Mouse (Mus musculus) liver, postnatal 0 days (tissue): ENCODE measurements around the gene Anp32e. TPM values are rescaled to one million over a fixed set of nuclear protein-coding genes. Genes with fewer than 3 reads are reported as not detected.

Source experiments
- ATAC-seq: fragments of 200-750 bp; cut with Nextera tagmentation; 2 replicates; pipeline ENCODE4 v1.8.0; 2017; ENCODE audit warnings: mild to moderate bottlenecking, moderate library complexity
- DNase-seq: peaks from one replicate; pipeline ENCODE4 v3.0.0-alpha.2; 2016
- H3K27ac ChIP-seq: fragments of 300-500 bp; sonication (generic); 2 replicates; pipeline ENCODE4 v1.5.1; 2014; ENCODE audit warnings: antibody characterized with exemption, moderate library complexity, mild to moderate bottlenecking, low read depth
- H3K27me3 ChIP-seq: fragments of 300-500 bp; sonication (generic); 2 replicates; pipeline ENCODE4 v1.6.1; 2014; ENCODE audit warnings: low read length, control low read depth, mixed read lengths; ENCODE audit not compliant: insufficient read depth
- H3K36me3 ChIP-seq: fragments of 300-500 bp; sonication (generic); replicated peaks from 2 replicates; pipeline ENCODE4 v1.6.1; 2014; ENCODE audit warnings: mild to moderate bottlenecking, control low read depth, low read length, moderate library complexity, mixed read lengths; ENCODE audit not compliant: insufficient read depth
- H3K4me1 ChIP-seq: fragments of 300-500 bp; sonication (generic); 2 replicates; pipeline ENCODE4 v1.6.1; 2014; ENCODE audit warnings: antibody characterized with exemption, mild to moderate bottlenecking, control low read depth; ENCODE audit not compliant: insufficient read depth
- H3K4me2 ChIP-seq: fragments of 300-500 bp; sonication (generic); 2 replicates; pipeline ENCODE4 v1.6.1; 2014; ENCODE audit warnings: low read depth, mild to moderate bottlenecking, low read length, moderate library complexity, mixed read lengths
- H3K4me3 ChIP-seq: fragments of 300-500 bp; sonication (generic); 2 replicates; pipeline ENCODE4 v1.5.1; 2014; ENCODE audit warnings: low read depth, low read length
- H3K9ac ChIP-seq: fragments of 300-500 bp; sonication (generic); replicated peaks from 2 replicates; pipeline ENCODE4 v1.6.1; 2014; ENCODE audit warnings: mild to moderate bottlenecking, moderate library complexity
- H3K9me3 ChIP-seq: fragments of 300-500 bp; sonication (generic); 2 replicates; pipeline ENCODE4 v1.6.1; 2016; ENCODE audit warnings: mild to moderate bottlenecking, control low read depth, low read length, mixed read lengths
- CTCF ChIP-seq: sonication (generic); IDR thresholded peaks from 2 replicates; pipeline ENCODE4 v1.5.1; 2016; ENCODE audit warnings: antibody characterized with exemption, low read depth
- EP300 ChIP-seq: IDR thresholded peaks from 2 replicates; pipeline ENCODE4 v1.6.1; 2016; ENCODE audit warnings: antibody characterized with exemption, low read depth, mild to moderate bottlenecking
- WGBS: fragments of 180-500 bp; shearing (Covaris S2); extraction: QIAGEN DNeasy Blood & Tissue Kit; methylation state at CpG from one replicate; pipeline ENCODE4 v1.1.7; 2014; ENCODE audit not compliant: insufficient replicate concordance; 5-methylcytosine and 5-hydroxymethylcytosine counted together
- polyA plus RNA-seq: library from polyadenylated mRNA; unstranded; fragments of >200 nt; fragmentation: Nextera tagmentation; extraction: Ambion mirVana; gene quantifications from 2 replicates; pipeline ENCODE4 v1.2.1, GENCODE M21; 2015

Gene Anp32e
- polyA plus RNA-seq, 1 experiment from 2014 or later: 98.4 TPM

DNA sequence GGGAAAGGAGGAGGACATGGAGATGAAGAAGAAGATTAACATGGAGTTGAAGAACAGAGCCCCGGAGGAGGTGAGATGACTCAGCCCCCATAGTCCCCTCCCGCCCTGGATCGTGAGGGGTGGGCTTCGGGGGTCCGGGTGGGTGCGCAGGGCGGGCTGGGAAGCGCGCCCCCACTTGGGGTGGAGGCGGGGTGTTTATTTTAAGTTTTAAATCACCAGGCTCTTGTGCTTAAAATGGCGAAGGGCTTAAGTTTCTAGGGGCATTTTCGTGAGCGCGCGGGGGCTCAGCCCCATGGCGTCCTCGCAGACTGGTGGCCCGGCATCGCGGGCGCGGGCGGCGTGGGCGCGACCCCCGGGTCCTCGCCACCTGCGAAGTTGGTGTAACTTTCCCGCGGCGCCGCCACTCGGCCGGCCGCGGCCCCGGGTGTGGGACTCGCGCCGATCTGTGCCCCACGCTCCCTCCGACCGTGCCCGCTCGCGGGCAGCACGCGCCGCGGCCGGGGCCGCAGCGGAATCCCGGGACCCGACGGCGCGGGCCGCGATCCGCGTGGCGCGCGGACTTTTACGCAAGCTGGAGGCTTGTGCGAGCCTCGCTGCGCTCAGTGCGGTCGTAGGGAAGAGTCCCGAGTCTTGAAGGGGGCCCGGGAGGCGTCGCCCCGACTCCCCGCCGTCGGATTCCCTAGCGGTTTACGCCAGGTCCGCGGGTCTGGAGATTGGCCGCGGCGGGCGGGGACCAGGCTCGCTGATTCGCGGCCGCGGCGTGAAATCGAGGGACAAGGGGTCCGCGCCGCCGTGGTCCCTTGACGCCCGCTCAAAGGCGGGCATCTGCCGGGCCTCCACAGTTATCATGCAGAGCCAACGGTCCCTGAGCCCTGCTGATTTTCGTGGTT is 780 bp downstream of the Anp32e start:
- Histone ChIP-seq H3K36me3 (peaks cover 17% of the 10 kb centered on the region), H3K4me3 (peak overlapping the region; percentile 88), H3K27me3 (no peaks in the 10 kb centered on the region), H3K9ac (peak overlapping the region; percentile 97), H3K27ac (peak overlapping the region; percentile 85), H3K4me1 (peaks cover 17% of the 10 kb centered on the region), H3K9me3 (no peaks in the 10 kb centered on the region), H3K4me2 (peak overlapping the region; percentile 89)
- under 1% methylated on average over 92 of the region's 105 CpGs for WGBS
- ATAC-seq (peak; percentile 14), DNase-seq (peak; percentile 78)
- TF ChIP-seq CTCF: no peak
- no peak for TF ChIP-seq EP300

- peak overlapping the region; percentile 85 for H3K27ac ChIP-seq
- no peaks in the 10 kb centered on the region for H3K9me3 ChIP-seq
- ATAC-seq (no peak), DNase-seq (no peak)
- H3K4me1 ChIP-seq: peaks cover 17% of the 10 kb centered on the region
- peaks cover 23% of the 10 kb centered on the region for H3K36me3 ChIP-seq
- peak overlapping the region; percentile 88 for H3K4me3 ChIP-seq
- TF ChIP-seq CTCF (no peak), EP300 (no peak)
- peak overlapping the region; percentile 97 for H3K9ac ChIP-seq
- no peaks in the 10 kb centered on the region for H3K27me3 ChIP-seq
- WGBS: 3% methylated on average over 5 of the region's 5 CpGs
- H3K4me2 ChIP-seq: peak overlapping the region; percentile 89
These were observed 1.4 kb downstream of the Anp32e start for GRCm38 (mm10) chr3:95930471-95930789.

DNA sequence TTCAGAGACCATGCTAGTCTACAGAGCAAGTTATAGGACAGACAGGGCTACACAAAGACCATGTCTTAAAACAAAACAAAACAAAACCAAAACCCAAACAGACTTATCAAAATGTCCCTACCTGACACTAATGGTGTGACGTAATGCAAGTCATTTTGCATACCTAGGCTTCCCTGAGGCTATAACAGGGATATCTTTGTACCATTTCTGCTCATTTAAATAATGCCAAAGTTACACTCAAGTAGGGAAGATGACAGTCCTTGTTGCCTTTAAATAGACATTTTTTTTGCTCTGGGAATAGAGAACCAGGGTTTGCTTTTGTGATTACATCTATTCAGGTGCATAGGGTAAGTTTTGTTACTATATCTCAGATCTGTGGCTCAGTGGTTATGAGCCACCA is 2.4 kb downstream of the Anp32e start:
- H3K4me2 ChIP-seq: peak overlapping the region; percentile 89
- no peaks in the 10 kb centered on the region for H3K9me3 ChIP-seq
- H3K36me3 ChIP-seq: peaks cover 26% of the 10 kb centered on the region
- ATAC-seq: no peak
- no peak for TF ChIP-seq EP300
- TF ChIP-seq CTCF: no peak
- no peak for DNase-seq
- H3K27ac ChIP-seq: no peak overlapping the region
- 84% methylated on average over 1 of the region's 1 CpGs for WGBS
- no peak overlapping the region for H3K9ac ChIP-seq
- no peaks in the 10 kb centered on the region for H3K27me3 ChIP-seq
- H3K4me3 ChIP-seq: no peak overlapping the region; the same call in 1 of the 2 replicates
- peaks cover 17% of the 10 kb centered on the region for H3K4me1 ChIP-seq

- Histone ChIP-seq H3K36me3 (peaks cover 33% of the 10 kb centered on the region), H3K9ac (no peak overlapping the region), H3K4me3 (no peak overlapping the region), H3K9me3 (no peaks in the 10 kb centered on the region), H3K27me3 (no peaks in the 10 kb centered on the region), H3K27ac (no peak overlapping the region), H3K4me2 (0 out of 2 replicates have a peak overlapping the region, but pooled peaks have one; percentile 11), H3K4me1 (peaks cover 17% of the 10 kb centered on the region)
- no peak for DNase-seq
- 56% methylated on average over 1 of the region's 1 CpGs for WGBS
- ATAC-seq: no peak
- TF ChIP-seq CTCF (peak; percentile 35; the same call in 1 of the 2 replicates), EP300 (no peak)
These were observed 3.1 kb downstream of the Anp32e start for GRCm38 (mm10) chr3:95932157-95932556.

DNA sequence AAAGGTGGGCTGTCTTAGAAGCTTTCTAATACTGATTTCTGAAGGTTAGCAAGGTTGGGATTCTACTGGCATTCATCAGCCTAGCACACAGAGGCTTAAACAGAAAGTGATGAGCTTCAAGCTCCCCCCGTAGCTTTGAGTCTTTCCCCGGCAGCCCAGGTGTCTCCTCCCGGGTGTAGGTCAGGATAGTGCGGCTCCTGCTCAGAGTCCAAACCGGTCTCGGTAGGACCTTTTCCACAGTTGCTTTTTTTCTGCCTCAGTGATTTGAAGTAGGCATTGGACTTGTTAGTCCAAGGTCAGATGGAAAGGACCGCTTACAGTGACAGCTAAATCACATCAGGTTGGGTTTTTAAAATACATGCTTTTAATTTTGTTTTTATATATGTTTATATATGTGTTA is 3.5 kb downstream of the Anp32e start:
- TF ChIP-seq EP300: no peak
- no peak for TF ChIP-seq CTCF
- WGBS: 86% methylated on average over 7 of the region's 7 CpGs
- no peaks in the 10 kb centered on the region for H3K27me3 ChIP-seq
- H3K9ac ChIP-seq: no peak overlapping the region
- no peak overlapping the region for H3K27ac ChIP-seq
- DNase-seq (no peak), ATAC-seq (no peak)
- H3K9me3 ChIP-seq: no peaks in the 10 kb centered on the region
- peaks cover 17% of the 10 kb centered on the region for H3K4me1 ChIP-seq
- peaks cover 37% of the 10 kb centered on the region for H3K36me3 ChIP-seq
- H3K4me3 ChIP-seq: no peak overlapping the region
- H3K4me2 ChIP-seq: no peak overlapping the region

DNA sequence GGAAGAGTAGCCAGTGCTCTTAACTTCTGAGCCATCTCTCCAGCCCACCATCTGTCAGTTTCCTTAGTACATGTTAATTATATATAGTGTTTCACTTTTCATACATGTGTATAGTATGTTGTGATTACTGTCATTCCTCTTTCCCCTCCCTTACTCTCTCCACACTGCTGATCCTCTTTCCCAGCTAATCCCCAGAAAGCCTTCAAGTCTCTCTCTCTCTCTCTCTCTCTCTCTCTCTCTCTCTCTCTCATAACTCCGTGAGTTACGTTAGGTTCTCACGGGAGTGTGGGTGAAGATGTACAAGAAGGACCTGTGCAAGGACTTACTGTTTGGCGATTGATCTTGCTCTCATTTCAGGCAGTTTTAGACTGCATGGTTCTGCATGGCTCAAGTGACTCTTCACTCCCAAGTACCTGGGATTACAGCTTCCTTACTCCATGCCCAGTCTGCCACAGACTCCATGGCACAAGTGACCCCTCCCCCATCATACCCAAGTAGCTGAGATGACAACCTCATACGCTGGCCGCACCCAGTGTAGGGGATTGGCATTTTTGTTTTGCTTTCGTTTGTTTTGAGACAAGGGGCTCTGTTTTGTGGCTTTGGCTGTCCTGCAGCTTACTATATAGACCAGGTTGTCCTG is 4.2 kb downstream of the Anp32e start:
- Histone ChIP-seq H3K27ac (no peak overlapping the region), H3K4me3 (no peak overlapping the region), H3K9me3 (no peaks in the 10 kb centered on the region), H3K9ac (no peak overlapping the region), H3K27me3 (no peaks in the 10 kb centered on the region), H3K4me1 (peaks cover 17% of the 10 kb centered on the region), H3K4me2 (no peak overlapping the region), H3K36me3 (peaks cover 44% of the 10 kb centered on the region)
- WGBS: 94% methylated on average over 7 of the region's 7 CpGs
- no peak for ATAC-seq
- TF ChIP-seq EP300: no peak
- DNase-seq: no peak
